Mouse (Mus musculus) spleen, adult 2 months (tissue): ENCODE results near the gene Ankrd39. TPM values are rescaled to one million over a fixed set of nuclear protein-coding genes. Genes with fewer than 3 reads are reported as not detected.

Source experiments
- DNase-seq, 2 experiments: peaks; one replicate each; pipeline versions ENCODE4 v3.0.0 to v3.0.0-alpha.2; 2012 to 2021; ENCODE audit warnings: low spot score in 2 of 2, low read depth in 1 of 2
- H3K27ac ChIP-seq: fragments of 200-500 bp; 2 replicates; pipeline ENCODE4 v1.5.1; 2012; ENCODE audit warnings: low read length, inconsistent platforms; ENCODE audit not compliant: insufficient read depth
- H3K27me3 ChIP-seq: fragments of 200-500 bp; 2 replicates; pipeline ENCODE4 v1.6.1; 2012; ENCODE audit warnings: mild to moderate bottlenecking, moderate library complexity, low read length, inconsistent platforms; ENCODE audit not compliant: control insufficient read depth, insufficient read depth
- H3K36me3 ChIP-seq: fragments of 200-500 bp; 2 replicates; pipeline ENCODE4 v1.6.1; 2012; ENCODE audit warnings: mild to moderate bottlenecking, low read length, inconsistent platforms; ENCODE audit not compliant: control insufficient read depth, insufficient read depth
- H3K4me1 ChIP-seq: fragments of 200-500 bp; 2 replicates; pipeline ENCODE4 v1.6.1; 2011; ENCODE audit warnings: inconsistent platforms; ENCODE audit not compliant: control insufficient read depth, insufficient read depth, insufficient read length
- H3K4me3 ChIP-seq: fragments of 200-500 bp; 2 replicates; pipeline ENCODE4 v1.5.1; 2011; ENCODE audit warnings: mild to moderate bottlenecking, inconsistent platforms; ENCODE audit not compliant: insufficient read depth, insufficient read length; ENCODE audit errors: extremely low read depth
- CTCF ChIP-seq: fragments of 200-500 bp; IDR thresholded peaks from 2 replicates; pipeline ENCODE4 v1.5.1; 2011; ENCODE audit warnings: mild to moderate bottlenecking, inconsistent platforms; ENCODE audit not compliant: insufficient read depth, insufficient read length, insufficient replicate concordance; ENCODE audit errors: extremely low read depth
- POLR2A ChIP-seq: fragments of 200-500 bp; IDR thresholded peaks from 2 replicates; pipeline ENCODE4 v1.6.1; 2011; ENCODE audit warnings: low read depth, low read length, inconsistent platforms
- WGBS: fragments of 180-500 bp; shearing (Covaris S2); methylation state at CpG from one replicate; pipeline ENCODE4 v1.1.7; 2018; 5-methylcytosine and 5-hydroxymethylcytosine counted together
- polyA plus RNA-seq: library from polyadenylated mRNA; depleted of rRNA; stranded (reverse); fragments of >200 nt; gene quantifications from 2 replicates; pipeline ENCODE4 v1.2.3, GENCODE M21; 2012

Ankrd39 gene
- polyA plus RNA-seq, 1 experiment, result 22.2 TPM

DNA sequence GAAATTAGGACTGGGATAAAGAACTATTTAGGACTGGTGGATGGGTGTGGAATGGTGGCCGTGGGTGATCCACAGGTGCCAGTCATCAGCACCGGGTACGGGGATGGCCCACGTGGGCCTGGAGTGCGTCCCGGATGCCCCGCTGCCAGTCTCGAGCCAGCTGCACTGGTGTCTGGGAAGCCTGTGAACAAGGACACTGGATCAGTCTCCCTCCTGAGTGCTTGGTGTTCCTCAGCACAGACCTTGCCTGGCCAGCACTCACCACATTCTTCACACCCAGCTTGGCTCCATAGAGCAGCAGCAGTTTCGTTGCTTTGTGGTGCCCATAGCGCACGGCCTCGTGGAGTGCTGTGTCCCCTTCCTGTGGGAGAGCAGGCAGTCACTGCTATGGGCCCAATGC, 15.8 kb downstream of the Ankrd39 start:
- no peaks in the 10 kb centered on the region for H3K4me1 ChIP-seq
- TF ChIP-seq CTCF (no peak), POLR2A (no peak)
- no peaks in the 10 kb centered on the region for H3K27me3 ChIP-seq
- WGBS, result 94% methylated on average over 12 of the region's 12 CpGs
- H3K36me3 ChIP-seq, result peaks cover 10% of the 10 kb centered on the region
- no peak for DNase-seq
- no peak overlapping the region for H3K27ac ChIP-seq
- H3K4me3 ChIP-seq, result no peak overlapping the region

DNA sequence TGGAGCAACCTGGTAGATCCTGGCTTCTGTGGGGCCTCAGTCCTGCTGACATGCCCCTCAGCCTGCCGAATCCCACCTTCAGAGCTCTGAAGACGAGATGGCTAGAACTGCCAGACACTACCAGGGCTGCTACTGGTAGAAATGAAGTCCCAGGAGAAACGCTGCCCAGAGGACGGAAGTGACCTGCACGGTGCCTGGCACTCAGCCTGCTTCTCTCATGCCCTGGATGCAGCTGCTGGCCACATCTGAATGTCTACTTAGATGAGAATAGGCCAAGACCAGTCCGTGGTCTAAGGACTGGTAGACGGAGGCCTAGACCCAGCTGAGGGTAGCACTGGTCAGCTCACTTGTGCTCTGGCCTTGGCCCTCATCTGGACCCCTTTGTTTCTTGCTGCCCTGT, 16.3 kb downstream of the Ankrd39 start:
- Histone ChIP-seq H3K27me3 (no peaks in the 10 kb centered on the region), H3K4me3 (no peak overlapping the region), H3K4me1 (no peaks in the 10 kb centered on the region), H3K27ac (no peak overlapping the region), H3K36me3 (peaks cover 10% of the 10 kb centered on the region)
- WGBS, result 91% methylated on average over 7 of the region's 7 CpGs
- no peak for DNase-seq
- TF ChIP-seq CTCF (no peak), POLR2A (no peak)

DNA sequence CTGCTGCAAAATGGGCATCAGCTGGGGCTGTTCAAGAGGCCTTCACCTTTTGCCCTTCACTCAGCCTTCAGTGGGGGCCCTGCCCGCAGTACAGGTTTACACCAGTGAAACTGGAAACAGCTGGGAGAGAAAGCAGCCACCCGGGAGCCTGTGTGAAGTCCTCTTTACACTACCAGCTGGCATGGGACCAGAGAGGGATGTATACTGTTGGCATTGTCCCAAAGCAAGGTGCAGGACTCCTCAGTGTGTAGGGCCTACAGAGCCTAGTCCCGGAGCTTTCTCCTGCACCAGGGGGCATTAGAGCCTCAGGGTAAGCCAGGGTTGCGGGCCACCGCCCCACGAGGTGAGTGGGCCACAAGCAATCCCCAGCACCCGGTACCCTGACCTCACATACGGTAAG, 16.8 kb downstream of the Ankrd39 start:
- WGBS, result 93% methylated on average over 8 of the region's 8 CpGs
- DNase-seq, result no peak
- TF ChIP-seq CTCF (no peak), POLR2A (no peak)
- no peak overlapping the region for H3K27ac ChIP-seq
- H3K4me1 ChIP-seq, result no peaks in the 10 kb centered on the region
- no peaks in the 10 kb centered on the region for H3K27me3 ChIP-seq
- H3K4me3 ChIP-seq, result no peak overlapping the region
- H3K36me3 ChIP-seq, result peaks cover 10% of the 10 kb centered on the region

DNA sequence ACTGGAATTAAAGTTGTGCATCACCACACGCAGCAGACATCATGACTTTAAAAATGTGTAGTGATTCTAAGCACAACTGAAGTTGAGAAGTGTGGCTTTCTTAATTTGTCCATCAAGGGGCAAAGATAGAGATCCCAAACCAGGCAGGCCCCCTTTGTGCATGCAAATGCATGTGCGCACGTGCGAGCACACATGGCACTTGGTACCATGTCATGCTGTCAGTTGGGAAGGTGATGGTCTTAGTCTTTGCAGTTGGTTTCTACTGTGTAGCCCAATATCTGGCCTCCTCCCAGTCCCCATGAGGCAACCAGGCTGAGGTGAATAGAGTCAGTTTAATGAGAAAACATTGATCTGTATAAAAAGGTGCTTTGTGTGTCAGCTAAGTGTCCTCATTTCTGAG, 17.4 kb downstream of the Ankrd39 start:
- Histone ChIP-seq H3K4me1 (no peaks in the 10 kb centered on the region), H3K27ac (no peak overlapping the region), H3K27me3 (no peaks in the 10 kb centered on the region), H3K4me3 (no peak overlapping the region), H3K36me3 (peaks cover 15% of the 10 kb centered on the region)
- no peak for TF ChIP-seq CTCF
- TF ChIP-seq POLR2A, result no peak
- DNase-seq, result no peak
- 94% methylated on average over 4 of the region's 4 CpGs for WGBS

DNA sequence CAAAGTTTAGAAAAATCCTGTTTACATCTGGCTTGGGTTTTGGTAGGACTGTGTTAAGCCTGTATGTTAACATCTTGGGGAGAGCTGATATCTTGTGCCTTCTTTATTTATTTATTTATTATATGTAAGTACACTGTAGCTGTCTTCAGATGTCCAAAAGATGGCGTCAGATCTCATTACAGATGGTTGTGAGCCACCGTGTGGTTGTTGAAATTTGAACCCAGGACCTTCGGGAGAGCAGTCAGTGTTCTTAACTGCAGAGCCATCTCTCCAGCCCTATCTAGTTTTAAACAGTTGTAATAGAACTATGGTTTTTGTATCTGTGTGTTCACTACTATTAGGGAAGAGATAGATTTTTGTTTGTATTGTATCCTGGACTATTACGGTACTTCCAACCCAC, 18.0 kb downstream of the Ankrd39 start:
- no peak overlapping the region for H3K27ac ChIP-seq
- no peaks in the 10 kb centered on the region for H3K4me1 ChIP-seq
- peaks cover 16% of the 10 kb centered on the region for H3K36me3 ChIP-seq
- no peaks in the 10 kb centered on the region for H3K27me3 ChIP-seq
- no peak overlapping the region for H3K4me3 ChIP-seq
- DNase-seq, result no peak
- no peak for TF ChIP-seq POLR2A
- no peak for TF ChIP-seq CTCF
- WGBS, result 88% methylated on average over 4 of the region's 4 CpGs

DNA sequence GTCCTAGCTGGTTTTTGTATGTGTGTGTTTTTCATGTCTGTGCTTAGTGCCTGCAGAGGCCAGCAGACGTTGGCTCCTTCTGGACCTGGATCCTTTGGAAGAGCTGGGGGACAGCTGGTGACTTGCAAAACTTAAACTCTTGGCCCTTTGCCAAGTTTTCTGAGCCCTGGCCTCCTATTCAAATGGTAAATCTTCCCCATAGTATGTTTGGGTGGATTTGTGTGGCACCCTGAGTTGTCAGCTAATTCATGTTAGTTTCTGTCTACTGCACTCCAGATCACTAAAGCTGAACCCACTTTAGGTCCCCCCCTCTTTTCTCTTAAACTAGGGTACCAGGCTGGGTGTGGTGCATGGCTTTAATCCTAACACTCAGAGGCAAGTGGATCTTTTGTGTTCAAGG, 18.9 kb downstream of the Ankrd39 start:
- Histone ChIP-seq H3K4me1 (no peaks in the 10 kb centered on the region), H3K36me3 (peaks cover 19% of the 10 kb centered on the region), H3K4me3 (no peak overlapping the region), H3K27me3 (no peaks in the 10 kb centered on the region), H3K27ac (no peak overlapping the region)
- no peak for DNase-seq
- TF ChIP-seq POLR2A, result no peak
- TF ChIP-seq CTCF, result no peak
- 69% methylated on average over 1 of the region's 1 CpGs for WGBS

DNA sequence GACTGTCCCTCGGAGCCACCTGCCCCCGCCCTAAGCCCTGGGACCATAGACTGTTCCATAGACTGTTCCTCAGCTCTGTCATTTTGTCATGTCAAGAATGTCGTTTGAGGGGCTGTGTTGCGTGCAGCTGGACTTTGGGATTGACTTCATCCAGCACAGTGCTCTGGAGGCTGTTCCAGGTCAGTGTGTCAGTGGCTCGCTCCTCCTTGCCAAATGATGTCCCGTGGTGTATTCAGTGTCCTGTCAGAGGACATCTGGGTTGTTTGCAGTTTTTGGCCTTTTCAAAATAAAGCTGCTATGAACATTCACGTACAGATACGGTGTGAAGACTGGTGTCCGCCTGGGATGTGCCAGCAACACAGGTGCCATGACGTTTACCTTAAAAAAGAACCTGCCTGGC, 20.3 kb downstream of the Ankrd39 start:
- DNase-seq, result no peak
- Histone ChIP-seq H3K27me3 (no peaks in the 10 kb centered on the region), H3K4me3 (no peak overlapping the region), H3K36me3 (peaks cover 26% of the 10 kb centered on the region), H3K4me1 (no peaks in the 10 kb centered on the region), H3K27ac (no peak overlapping the region)
- 90% methylated on average over 10 of the region's 10 CpGs for WGBS
- TF ChIP-seq POLR2A, result no peak
- no peak for TF ChIP-seq CTCF

DNA sequence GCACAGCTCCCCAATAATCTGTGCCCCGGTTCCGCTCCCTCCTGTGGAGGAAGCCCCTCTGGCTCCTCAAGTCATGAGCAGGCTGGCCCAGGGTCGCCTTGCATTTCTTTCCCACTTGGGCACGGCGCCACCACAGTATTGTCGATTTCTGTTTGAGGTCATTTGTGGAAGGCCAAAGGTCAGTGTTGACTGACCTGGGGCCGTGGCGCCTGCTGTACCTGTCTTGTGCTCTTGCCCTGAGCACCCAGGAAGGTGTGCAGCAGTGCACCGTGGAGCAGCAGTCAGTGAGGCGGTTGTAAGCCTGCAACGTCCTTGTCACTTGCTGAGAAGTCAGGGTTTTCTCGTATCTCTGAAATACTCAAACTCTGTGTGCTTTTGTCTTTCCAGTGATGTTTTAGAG, 21.5 kb downstream of the Ankrd39 start:
- Histone ChIP-seq H3K4me1 (no peaks in the 10 kb centered on the region), H3K27ac (no peak overlapping the region), H3K27me3 (no peaks in the 10 kb centered on the region), H3K36me3 (peaks cover 29% of the 10 kb centered on the region), H3K4me3 (no peak overlapping the region)
- DNase-seq, result no peak
- WGBS, result 96% methylated on average over 12 of the region's 12 CpGs
- TF ChIP-seq POLR2A, result no peak
- TF ChIP-seq CTCF, result no peak
